Mouse (Mus musculus) kidney, adult 2 months (tissue): ENCODE measurements around the gene Slc25a18.

Experiments used
- CTCF ChIP-seq: fragments of 200-500 bp; conservative IDR thresholded peaks from 2 replicates; pipeline ENCODE4 v1.5.1; 2011; ENCODE audit warnings: low read depth, mild to moderate bottlenecking, control low read depth, low read length, moderate library complexity, mixed read lengths; ENCODE audit not compliant: insufficient read depth, insufficient read length
- POLR2A ChIP-seq: fragments of 200-500 bp; IDR thresholded peaks from one replicate; pipeline ENCODE4 v1.6.1; 2011; ENCODE audit warnings: low read depth, low read length, control low read depth

DNA sequence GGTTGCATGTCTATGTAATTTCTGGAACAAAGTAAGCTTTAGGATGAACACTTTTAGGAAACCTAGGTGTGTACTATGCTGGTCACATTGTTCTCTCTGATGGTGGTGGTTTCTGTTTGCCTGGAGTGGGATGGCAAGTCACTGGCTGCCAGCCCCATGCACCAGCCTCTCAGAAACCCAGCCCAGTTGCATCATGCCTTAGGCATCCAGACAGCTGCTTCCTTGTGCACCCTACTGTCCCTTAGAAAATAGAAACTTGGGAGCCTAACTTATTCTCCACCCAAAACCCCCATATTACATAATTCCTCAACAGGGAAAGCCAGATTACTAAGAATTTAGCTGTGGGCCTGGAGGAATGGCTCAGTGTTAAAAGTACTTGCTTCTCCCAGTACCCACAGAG is 1.4 kb upstream of the Slc25a18 start:
- no peak for TF ChIP-seq POLR2A
- no peak for TF ChIP-seq CTCF
